Mouse (Mus musculus) liver, embryonic 16.5 days (tissue): ENCODE measurements around the gene Gm48551. TPM values are rescaled to one million over a fixed set of nuclear protein-coding genes. Genes with fewer than 3 reads are reported as not detected.

ENCODE experiments used
- ATAC-seq: fragments of 200-750 bp; cut with Nextera tagmentation; 2 replicates; pipeline ENCODE4 v1.8.0; 2017; ENCODE audit warnings: low read depth, mild to moderate bottlenecking, moderate number of reproducible peaks, moderate library complexity
- H3K27ac ChIP-seq: fragments of 300-500 bp; sonication (generic); 2 replicates; pipeline ENCODE4 v1.5.1; 2014; ENCODE audit warnings: mild to moderate bottlenecking, low read length
- H3K27me3 ChIP-seq: fragments of 300-500 bp; sonication (generic); 2 replicates; pipeline ENCODE4 v1.6.1; 2014; ENCODE audit warnings: low read depth, low read length, mixed read lengths; ENCODE audit not compliant: control insufficient read depth, insufficient read depth
- H3K36me3 ChIP-seq: fragments of 300-500 bp; sonication (generic); 2 replicates; pipeline ENCODE4 v1.6.1; 2014; ENCODE audit warnings: mild to moderate bottlenecking; ENCODE audit not compliant: control insufficient read depth, insufficient read depth
- H3K4me1 ChIP-seq: fragments of 300-500 bp; sonication (generic); 2 replicates; pipeline ENCODE4 v1.6.1; 2014; ENCODE audit warnings: low read depth, low read length, mixed read lengths; ENCODE audit not compliant: control insufficient read depth
- H3K4me2 ChIP-seq: fragments of 300-500 bp; sonication (generic); 2 replicates; pipeline ENCODE4 v1.6.1; 2014; ENCODE audit warnings: low read depth, low read length, mixed read lengths
- H3K4me3 ChIP-seq: fragments of 300-500 bp; sonication (generic); 2 replicates; pipeline ENCODE4 v1.5.1; 2014; ENCODE audit warnings: low read depth, mild to moderate bottlenecking, low read length
- H3K9ac ChIP-seq: fragments of 300-500 bp; sonication (generic); 2 replicates; pipeline ENCODE4 v1.6.1; 2014; ENCODE audit warnings: low read depth, low read length
- H3K9me3 ChIP-seq: fragments of 300-500 bp; sonication (generic); replicated peaks from 2 replicates; pipeline ENCODE4 v1.6.1; 2016; ENCODE audit warnings: low read length; ENCODE audit not compliant: control insufficient read depth
- whole genome bisulfite sequencing: fragments of 180-500 bp; shearing (Covaris S2); extraction: QIAGEN DNeasy Blood & Tissue Kit; methylation state at CpG from one replicate; pipeline ENCODE4 v1.1.7; 2014; ENCODE audit not compliant: insufficient replicate concordance; 5-methylcytosine and 5-hydroxymethylcytosine counted together
- polyA plus RNA-seq: library from polyadenylated mRNA; unstranded; fragments of >200 nt; fragmentation: Nextera tagmentation; extraction: Ambion mirVana; gene quantifications from 2 replicates; pipeline ENCODE4 v1.2.1, GENCODE M21; 2015

The Gm48551 gene
- 0.54 and 0.55 TPM in 2 replicates for polyA plus RNA-seq

DNA sequence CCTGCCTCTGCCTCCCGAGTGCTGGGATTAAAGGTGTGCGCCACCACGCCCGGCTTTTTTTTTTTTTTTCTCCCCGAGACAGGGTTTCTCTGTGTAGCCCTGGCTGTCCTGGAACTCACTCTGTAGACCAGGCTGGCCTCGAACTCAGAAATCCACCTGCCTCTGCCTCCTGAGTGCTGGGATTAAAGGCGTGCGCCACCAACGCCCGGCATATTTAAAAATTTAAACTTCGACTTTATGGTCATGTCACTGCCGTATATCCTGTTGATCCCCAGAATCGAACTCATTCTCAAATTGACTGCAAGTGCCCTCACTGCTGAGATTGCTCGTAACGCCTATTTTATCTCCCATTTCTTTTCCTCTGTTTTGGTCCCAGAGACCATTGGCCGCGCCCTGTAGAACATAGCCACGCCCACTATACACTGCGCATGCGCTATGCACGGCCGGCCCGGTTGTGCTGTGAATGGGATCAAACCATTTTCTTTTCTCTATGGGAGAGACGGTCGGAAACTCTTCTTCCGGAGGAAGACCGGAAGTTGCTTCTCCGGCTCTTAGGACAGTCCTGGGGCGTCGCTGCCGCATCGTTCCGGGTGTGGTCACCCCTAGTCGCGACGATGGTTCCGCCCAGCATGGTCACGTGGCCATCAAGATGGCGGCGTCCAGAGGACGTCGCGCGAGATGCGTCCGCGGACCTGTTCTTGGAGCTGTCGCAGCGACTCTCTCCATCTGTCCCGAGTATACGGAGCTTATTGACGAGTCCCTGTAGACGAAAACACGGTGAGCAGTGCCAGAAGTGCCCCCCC, at the start of gene Gm48551, which contains the start of gene Dohh:
Gm48551 (plus strand) TSS at position 665 of the 803 bp plus-strand sequence.
Dohh (plus strand) TSS at position 627 of the 803 bp plus-strand sequence.
- Histone ChIP-seq H3K9me3 (no peaks in the 10 kb centered on the region), H3K4me1 (peaks cover 60% of the 10 kb centered on the region), H3K9ac (peak within 1 kb of the TSS; percentile 86), H3K27ac (peak within 1 kb of the TSS; percentile 100), H3K27me3 (no peaks in the 10 kb centered on the region), H3K36me3 (peaks cover 26% of the 10 kb centered on the region), H3K4me2 (peak within 1 kb of the TSS; percentile 91), H3K4me3 (peak within 1 kb of the TSS; percentile 93)
- 3% methylated on average over 50 of the region's 54 CpGs for WGBS
- peak; percentile 76 for ATAC-seq

DNA sequence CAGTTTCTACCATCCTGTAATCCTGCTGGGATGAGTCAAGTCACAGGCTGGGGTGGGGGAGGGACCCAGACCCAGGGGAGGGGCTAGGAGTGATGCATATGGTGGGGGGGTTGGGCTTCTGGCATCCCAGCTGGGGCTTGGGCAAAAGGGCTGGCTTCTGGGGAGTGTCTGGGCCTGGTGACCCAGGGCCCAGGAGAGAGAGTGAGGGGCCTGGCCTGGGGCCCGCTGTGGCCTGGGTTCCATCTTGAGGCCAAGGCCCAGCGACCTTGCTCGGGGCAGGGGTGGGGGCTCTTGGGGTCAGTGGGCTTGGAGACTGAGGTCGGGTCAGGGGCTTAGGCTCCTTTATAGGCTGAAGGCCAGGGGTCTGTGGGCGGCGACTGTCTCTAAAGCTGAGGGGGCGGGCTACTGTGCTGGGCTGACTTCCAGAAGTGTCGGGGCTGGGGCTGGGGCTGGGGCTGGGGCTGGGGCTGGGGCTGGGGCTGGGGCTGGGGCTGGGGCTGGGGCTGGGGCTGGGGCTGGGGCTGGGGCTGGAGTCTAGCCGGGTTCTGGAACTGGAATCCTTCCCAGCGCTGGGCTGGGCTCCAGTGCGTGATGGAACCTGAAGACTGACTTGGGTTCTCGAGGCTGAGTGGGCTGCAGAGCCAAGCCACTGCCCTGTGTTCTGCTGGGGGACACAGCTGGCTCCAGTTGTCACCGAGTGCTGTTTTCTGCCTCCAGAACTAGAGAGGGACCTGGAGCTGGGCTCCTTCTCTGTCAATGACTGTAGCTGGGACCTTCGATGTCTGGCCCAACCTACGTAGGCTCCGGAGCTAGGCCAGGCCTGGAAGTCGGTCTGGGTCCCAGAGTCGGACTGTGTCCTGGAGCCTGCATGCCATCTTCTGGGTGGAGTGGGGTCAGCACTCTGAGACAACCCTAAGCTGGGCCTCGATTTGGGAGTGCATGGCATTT, 48.6 kb upstream of the Gm48551 start:
- Histone ChIP-seq H3K9me3 (no peaks in the 10 kb centered on the region), H3K27ac (no peak overlapping the region), H3K4me2 (no peak overlapping the region), H3K9ac (no peak overlapping the region), H3K4me3 (no peak overlapping the region), H3K4me1 (peaks cover 6% of the 10 kb centered on the region), H3K36me3 (no peaks in the 10 kb centered on the region), H3K27me3 (peaks cover 8% of the 10 kb centered on the region; the same call in 1 of the 2 replicates)
- WGBS: 64% methylated on average over 19 of the region's 19 CpGs
- ATAC-seq: no peak

DNA sequence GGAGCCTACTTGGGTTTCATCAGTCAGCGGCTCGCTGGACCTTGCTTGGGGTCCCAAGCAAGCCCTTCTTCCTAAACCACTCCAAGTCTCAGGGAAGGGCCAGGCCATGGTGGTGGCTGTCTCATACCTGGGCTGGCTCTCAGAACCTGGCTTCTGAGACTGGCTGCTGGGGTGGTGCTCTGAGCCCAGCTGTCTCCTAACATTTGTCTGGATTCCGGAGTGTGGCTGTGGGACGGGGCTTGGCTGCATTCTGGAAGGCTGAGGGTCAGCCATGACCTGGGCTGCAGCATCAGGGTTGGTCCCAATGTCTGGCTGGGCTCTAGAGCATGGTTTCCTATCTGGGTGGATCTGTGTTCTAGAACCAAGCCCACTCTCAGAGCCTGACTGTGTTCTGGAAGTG, 47.7 kb upstream of the Gm48551 start:
- H3K27me3 ChIP-seq: peaks cover 12% of the 10 kb centered on the region
- no peak overlapping the region for H3K4me3 ChIP-seq
- WGBS: 75% methylated on average over 4 of the region's 4 CpGs
- H3K27ac ChIP-seq: no peak overlapping the region
- H3K9ac ChIP-seq: no peak overlapping the region
- peaks cover 14% of the 10 kb centered on the region for H3K4me1 ChIP-seq
- H3K9me3 ChIP-seq: no peaks in the 10 kb centered on the region
- H3K4me2 ChIP-seq: no peak overlapping the region
- H3K36me3 ChIP-seq: no peaks in the 10 kb centered on the region
- ATAC-seq: no peak

DNA sequence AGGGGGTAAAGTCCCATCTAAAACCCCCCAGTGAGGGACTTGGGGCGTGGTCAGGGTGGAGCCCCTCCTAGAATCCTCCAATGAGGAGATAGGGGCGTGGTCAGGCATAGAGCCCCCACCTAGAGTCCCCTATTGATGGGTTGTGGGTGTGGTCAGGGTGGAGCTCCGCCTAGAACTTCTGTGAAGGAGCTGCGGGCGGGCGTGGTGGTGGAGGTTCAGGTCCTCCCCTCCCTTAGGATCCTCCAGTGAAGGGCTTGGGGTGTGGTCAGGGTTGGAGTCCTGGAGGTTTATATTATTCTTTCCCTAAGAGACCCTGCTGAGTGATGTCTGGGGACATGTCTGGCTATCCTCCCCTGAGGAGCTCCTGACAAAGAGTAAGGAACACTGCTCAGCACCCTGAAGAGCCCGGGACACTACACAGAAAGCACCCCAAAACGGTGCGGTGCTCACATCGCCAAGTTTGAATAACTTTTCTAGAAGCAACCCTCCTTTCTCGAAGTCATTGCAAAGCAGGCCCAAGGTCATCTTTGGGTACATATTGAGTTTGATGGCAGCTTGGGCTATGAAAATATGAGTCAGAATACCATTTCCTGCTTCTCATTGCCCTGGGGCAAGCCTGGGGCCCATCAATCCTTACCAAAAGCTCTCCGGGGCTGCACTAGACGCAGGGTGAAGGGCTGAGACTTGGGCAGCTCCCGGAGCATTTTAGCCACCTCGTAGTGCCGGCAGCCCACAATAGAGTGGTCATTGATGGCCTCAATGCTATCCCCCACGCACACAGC, 43.5 kb upstream of the Gm48551 start:
- Histone ChIP-seq H3K4me1 (peaks cover 20% of the 10 kb centered on the region), H3K9me3 (no peaks in the 10 kb centered on the region), H3K9ac (no peak overlapping the region), H3K4me2 (no peak overlapping the region), H3K36me3 (no peaks in the 10 kb centered on the region), H3K27ac (no peak overlapping the region), H3K27me3 (peaks cover 49% of the 10 kb centered on the region), H3K4me3 (no peak overlapping the region)
- WGBS: 41% methylated on average over 17 of the region's 17 CpGs
- ATAC-seq: 0 out of 2 replicates have a peak, but pooled peaks have one; percentile 36

DNA sequence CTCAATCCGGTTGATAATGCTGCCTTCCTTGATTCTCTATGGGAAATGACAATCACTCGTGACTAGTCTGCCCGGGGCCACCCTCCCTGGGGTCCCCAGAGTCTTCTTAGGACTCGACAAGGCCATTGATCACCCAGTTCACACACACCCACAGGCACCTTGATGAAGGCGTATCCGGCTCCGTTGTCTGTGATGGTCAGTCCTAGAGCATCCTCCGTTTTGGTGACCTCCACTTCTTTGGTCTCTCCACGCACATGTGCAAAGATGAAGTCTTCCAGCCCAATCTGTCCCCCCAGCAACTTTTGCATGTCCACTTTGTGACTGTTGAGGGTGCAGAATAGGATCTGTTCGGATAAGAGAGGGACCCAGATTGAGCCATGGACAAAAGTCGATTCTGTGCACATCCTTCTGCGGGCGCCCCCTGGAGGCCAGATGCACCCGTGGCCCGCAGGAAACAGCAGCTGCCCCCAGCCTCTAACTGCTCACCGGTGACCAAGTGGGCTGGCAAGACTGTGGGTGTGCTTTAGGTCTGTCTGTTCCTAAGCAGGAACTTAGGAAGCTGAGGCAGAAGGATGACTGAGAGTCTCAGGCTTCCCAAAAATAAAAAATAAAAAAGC, 42.8 kb upstream of the Gm48551 start:
- H3K27me3 ChIP-seq: peaks cover 51% of the 10 kb centered on the region
- H3K9ac ChIP-seq: no peak overlapping the region
- no peak overlapping the region for H3K4me3 ChIP-seq
- 29% methylated on average over 16 of the region's 16 CpGs for WGBS
- H3K9me3 ChIP-seq: no peaks in the 10 kb centered on the region
- ATAC-seq: no peak
- no peak overlapping the region for H3K27ac ChIP-seq
- no peaks in the 10 kb centered on the region for H3K36me3 ChIP-seq
- H3K4me2 ChIP-seq: no peak overlapping the region
- H3K4me1 ChIP-seq: peaks cover 24% of the 10 kb centered on the region

DNA sequence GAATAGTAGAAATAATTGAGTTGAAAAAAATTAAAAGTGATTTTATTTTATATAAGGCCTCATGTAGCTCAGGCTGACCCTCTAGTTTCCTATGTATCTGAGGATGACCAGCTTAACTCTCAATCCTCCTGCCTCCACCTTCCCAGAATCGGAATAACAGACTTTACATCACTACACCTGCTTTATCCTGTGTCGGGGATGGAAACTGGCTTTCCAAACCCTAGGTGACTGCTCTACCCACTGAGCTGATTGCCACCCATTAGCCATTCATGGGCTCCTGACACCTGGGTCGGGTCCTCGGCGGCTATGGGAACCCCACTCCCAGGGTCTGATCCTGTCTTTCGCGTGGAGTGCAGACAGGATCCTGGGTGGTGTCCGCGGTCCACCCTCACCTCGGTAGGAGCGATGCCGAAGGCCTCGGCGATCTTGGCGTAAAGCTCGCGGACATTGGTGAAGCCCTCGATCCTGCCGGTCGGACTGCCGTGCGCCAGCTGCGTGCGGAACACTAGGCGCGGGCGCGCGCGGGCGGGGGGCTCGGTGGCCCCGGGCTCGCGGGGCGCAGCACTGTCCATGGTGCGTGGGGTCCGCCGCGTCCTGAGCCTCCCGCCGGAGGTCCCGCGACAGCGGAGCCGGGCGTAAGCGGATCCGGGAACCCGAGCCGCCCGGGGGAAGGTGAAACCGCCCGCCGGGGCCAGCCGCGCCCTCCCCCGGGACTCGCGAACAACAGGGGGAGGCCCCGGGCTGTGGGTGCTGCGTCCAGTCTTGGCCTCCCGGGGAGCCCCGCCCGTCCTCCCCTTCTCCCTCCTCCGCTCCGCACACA, 41.4 kb upstream of the Gm48551 start, which contains the start of gene Gipc3:
Gipc3 (minus strand) TSS at position 581 of the 820 bp plus-strand sequence.
- peaks cover 36% of the 10 kb centered on the region for H3K4me1 ChIP-seq
- no peaks in the 10 kb centered on the region for H3K36me3 ChIP-seq
- no peak for ATAC-seq
- H3K9ac ChIP-seq: peak within 1 kb of the TSS; percentile 38
- H3K27me3 ChIP-seq: peaks cover 50% of the 10 kb centered on the region
- no peaks in the 10 kb centered on the region for H3K9me3 ChIP-seq
- H3K4me3 ChIP-seq: peak within 1 kb of the TSS; percentile 53
- no peak within 1 kb of the TSS for H3K27ac ChIP-seq
- whole genome bisulfite sequencing: 6% methylated on average over 54 of the region's 67 CpGs
- H3K4me2 ChIP-seq: peak within 1 kb of the TSS; percentile 66

DNA sequence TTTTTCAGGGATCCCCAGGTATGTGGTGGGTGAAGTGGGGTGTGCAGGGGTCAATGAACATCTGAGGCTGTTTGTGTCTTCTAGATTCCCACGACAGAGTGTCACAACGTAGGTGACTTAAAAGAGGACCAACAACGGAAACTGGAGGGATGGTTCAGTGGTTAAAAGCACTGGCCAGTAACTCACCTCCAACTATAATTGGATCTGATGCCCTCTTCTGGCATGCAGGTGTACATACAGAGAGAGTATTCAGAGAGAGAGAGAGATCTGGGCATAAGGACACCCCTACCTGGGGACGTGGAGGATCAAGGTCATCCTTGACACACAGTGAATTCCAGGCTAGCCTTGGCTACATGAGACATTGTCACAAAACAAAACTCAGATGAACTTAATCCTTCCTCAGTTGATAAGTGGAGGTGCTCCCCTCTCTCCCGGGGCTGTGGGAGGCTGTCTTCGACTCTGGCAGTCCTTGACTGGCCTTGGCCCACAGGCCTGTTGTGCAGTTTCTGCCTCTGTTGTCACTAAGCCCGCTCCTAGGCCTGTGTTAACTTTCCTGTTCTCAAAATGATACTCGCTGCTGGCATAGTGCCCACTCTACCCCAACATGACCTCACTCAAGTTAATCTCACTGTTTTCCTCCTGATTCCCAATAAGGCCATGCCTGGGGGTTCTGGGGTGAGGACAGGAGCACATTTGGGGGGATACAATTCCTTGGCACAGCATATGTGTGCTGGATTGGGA, 39.7 kb upstream of the Gm48551 start:
- 34% methylated on average over 8 of the region's 8 CpGs for WGBS
- no peak overlapping the region for H3K9ac ChIP-seq
- H3K27me3 ChIP-seq: peaks cover 47% of the 10 kb centered on the region
- ATAC-seq: no peak
- no peak overlapping the region for H3K4me2 ChIP-seq
- H3K36me3 ChIP-seq: peaks cover 2% of the 10 kb centered on the region; the same call in 1 of the 2 replicates
- H3K9me3 ChIP-seq: no peaks in the 10 kb centered on the region
- H3K27ac ChIP-seq: no peak overlapping the region
- H3K4me1 ChIP-seq: peaks cover 50% of the 10 kb centered on the region
- H3K4me3 ChIP-seq: no peak overlapping the region
